Mouse (Mus musculus) olfactory bulb, adult 2 months (tissue): ENCODE measurements around the gene Gse1. TPM values are rescaled to one million over a fixed set of nuclear protein-coding genes. Genes with fewer than 3 reads are reported as not detected.

ENCODE experiments used
- H3K27ac ChIP-seq: fragments of 200-500 bp; 2 replicates; pipeline ENCODE4 v1.5.1; 2012; ENCODE audit warnings: low read depth, low read length; ENCODE audit not compliant: insufficient read depth
- H3K4me1 ChIP-seq: fragments of 200-500 bp; 2 replicates; pipeline ENCODE4 v1.6.1; 2012; ENCODE audit warnings: low read length; ENCODE audit not compliant: control insufficient read depth, insufficient read depth
- H3K4me3 ChIP-seq: fragments of 200-500 bp; 2 replicates; pipeline ENCODE4 v1.5.1; 2012; ENCODE audit warnings: mild to moderate bottlenecking, low read depth, low read length, moderate library complexity; ENCODE audit not compliant: insufficient read depth
- CTCF ChIP-seq: fragments of 200-500 bp; IDR thresholded peaks from 2 replicates; pipeline ENCODE4 v1.5.1; 2012; ENCODE audit warnings: low read depth, mild to moderate bottlenecking, low read length, moderate library complexity; ENCODE audit not compliant: insufficient read depth
- POLR2A ChIP-seq: fragments of 200-500 bp; IDR thresholded peaks from 2 replicates; pipeline ENCODE4 v1.6.1; 2012; ENCODE audit warnings: mild to moderate bottlenecking, low read depth, low read length, moderate library complexity; ENCODE audit not compliant: insufficient read depth
- WGBS: fragments of 180-500 bp; shearing (Covaris S2); methylation state at CpG from one replicate; pipeline ENCODE4 v1.1.7; 2018; 5-methylcytosine and 5-hydroxymethylcytosine counted together
- polyA plus RNA-seq: library from polyadenylated mRNA; stranded (reverse); fragments of >200 nt; gene quantifications from 2 replicates; pipeline ENCODE4 v1.2.4, GENCODE M21; 2012; ENCODE audit warnings: low replicate concordance; ENCODE audit not compliant: missing spikeins, insufficient read depth, insufficient read length

Gse1 gene
- polyA plus RNA-seq, 1 experiment = 42.5 TPM

DNA sequence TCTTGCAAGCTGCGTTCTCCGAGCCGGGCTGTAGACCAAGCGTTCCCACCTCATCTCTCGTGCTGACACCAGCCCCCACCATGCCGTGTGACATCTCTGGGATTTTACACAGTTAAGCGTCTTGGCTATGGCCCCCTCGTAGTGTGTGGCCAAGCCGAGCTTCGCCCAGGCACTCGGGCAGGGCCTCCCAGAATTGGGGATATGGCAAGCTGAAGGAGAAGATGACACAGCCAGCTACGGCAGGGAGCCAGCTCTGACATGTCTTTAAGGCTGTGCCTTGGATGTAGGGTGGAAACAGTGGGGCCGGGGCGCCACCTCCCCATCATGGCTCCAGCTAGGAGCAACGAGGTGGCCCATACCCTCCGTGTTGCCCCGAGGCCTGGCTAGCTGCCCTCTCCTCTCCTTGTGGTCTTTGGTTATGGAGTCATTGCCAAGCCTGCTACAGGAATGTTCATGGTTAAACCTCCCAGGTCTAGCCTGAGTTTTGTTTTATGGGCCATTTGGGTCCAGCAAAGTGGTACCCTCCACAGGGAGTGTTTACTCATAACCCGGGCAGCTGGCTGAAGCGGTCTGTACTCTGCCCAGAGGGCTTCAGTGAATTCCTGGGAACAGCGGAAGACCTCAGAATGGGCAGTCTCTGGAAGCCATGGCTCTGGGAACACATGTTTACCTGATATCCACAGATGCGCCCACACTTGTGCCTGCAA, 89.0 kb downstream of the Gse1 start:
- WGBS = 84% methylated on average over 21 of the region's 21 CpGs
- TF ChIP-seq POLR2A (no peak), CTCF (no peak)
- Histone ChIP-seq H3K4me1 (peaks cover 43% of the 10 kb centered on the region), H3K4me3 (no peak overlapping the region), H3K27ac (no peak overlapping the region)

DNA sequence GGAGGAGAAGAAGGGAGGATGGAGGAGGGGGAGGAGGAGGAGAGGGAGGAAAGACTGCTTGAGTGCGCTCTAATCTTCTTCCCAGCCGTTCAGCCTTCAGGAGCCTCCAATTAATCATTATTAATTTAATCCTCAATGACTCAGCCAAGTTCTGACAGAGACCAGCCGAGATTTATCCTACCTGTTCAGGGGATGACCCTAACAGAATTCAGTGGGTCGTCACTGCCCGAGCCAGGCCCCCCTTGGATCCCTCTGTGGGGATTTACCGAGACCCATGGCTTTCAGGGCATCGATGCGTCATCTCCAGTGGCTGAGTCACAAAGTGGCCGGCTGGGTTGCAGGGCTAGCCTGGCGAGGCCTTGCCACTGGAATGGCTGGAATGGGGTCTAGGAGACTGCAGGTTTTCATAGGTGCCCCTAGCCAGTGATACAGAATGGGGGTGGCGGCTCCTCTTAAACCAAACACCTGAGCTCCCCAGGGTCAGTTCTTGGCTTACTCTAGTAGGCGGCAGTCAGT, 90.3 kb downstream of the Gse1 start:
- no peak overlapping the region for H3K4me3 ChIP-seq
- no peak overlapping the region for H3K27ac ChIP-seq
- 53% methylated on average over 12 of the region's 12 CpGs for WGBS
- peaks cover 54% of the 10 kb centered on the region for H3K4me1 ChIP-seq
- TF ChIP-seq POLR2A (no peak), CTCF (no peak)

DNA sequence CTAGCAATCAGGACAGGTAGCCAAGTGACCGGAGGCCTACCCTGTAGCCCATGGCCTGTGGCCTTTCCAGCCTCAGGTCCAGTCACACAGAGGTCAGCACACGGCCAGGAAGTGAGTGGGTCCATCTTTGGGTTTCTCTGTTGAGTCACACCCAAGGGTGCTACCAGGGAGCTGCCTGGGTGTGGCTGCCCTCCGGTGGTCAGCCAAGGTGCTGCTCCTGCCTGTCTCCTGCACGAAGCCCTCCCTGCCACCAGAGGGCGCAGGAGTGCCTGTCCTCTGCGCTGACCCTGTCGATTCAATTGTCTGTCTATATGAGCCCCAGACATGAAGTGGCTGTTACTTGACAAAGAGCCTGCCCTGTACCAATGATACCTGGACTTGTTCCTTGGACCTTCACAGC, 91.2 kb downstream of the Gse1 start:
- Histone ChIP-seq H3K27ac (no peak overlapping the region), H3K4me1 (peaks cover 58% of the 10 kb centered on the region), H3K4me3 (no peak overlapping the region)
- TF ChIP-seq POLR2A = no peak
- peak; percentile 100 for TF ChIP-seq CTCF
- 25% methylated on average over 7 of the region's 7 CpGs for WGBS

DNA sequence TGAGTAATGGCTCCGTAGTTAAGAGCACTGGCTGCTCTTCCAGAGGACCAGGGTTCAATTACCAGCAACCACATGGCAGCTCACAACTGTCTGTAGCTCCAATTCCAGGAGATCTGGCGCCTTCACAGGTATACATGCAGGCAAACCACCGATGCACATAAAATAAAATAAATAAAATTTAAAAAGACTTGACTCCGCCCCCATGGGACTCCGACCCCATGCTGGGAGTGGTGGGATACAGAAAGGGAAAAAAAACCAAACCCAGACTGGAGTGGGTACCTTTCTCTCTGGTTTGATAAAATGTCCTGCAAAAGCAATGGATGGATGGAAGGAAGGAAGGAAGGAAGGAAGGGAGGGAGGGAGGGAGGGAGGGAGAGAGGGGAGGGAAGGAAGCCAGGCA, 91.9 kb downstream of the Gse1 start:
- H3K27ac ChIP-seq = no peak overlapping the region
- 95% methylated on average over 5 of the region's 5 CpGs for WGBS

DNA sequence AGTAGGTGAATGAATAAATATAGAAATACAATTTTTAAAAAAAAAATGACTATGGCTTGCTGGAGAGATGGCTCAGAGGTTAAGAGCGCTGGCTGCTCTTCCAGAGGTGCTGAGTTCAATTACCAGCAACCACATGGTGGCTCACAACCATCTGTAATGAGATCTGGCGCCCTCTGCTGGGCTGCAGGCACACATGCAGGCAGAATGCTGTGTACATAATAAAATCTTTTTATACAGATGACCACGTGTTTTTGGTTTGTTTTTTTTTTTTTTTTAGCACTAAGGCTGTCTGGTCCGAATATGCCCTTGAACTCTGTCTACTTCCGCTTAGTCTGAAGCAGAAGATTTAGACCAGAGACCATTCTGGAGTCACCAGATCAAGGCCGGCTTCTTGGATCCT, 93.5 kb downstream of the Gse1 start:
- Histone ChIP-seq H3K4me3 (no peak overlapping the region), H3K4me1 (peaks cover 62% of the 10 kb centered on the region), H3K27ac (no peak overlapping the region)
- no peak for TF ChIP-seq POLR2A
- TF ChIP-seq CTCF = 0 out of 2 replicates have a peak, but pooled peaks have one; percentile 28
- 67% methylated on average over 6 of the region's 6 CpGs for WGBS

More for the DNA sequence above, 91.9 kb downstream of the Gse1 start:
- H3K4me1 ChIP-seq = peaks cover 64% of the 10 kb centered on the region
- H3K4me3 ChIP-seq = no peak overlapping the region
- TF ChIP-seq POLR2A = no peak
- TF ChIP-seq CTCF = no peak

DNA sequence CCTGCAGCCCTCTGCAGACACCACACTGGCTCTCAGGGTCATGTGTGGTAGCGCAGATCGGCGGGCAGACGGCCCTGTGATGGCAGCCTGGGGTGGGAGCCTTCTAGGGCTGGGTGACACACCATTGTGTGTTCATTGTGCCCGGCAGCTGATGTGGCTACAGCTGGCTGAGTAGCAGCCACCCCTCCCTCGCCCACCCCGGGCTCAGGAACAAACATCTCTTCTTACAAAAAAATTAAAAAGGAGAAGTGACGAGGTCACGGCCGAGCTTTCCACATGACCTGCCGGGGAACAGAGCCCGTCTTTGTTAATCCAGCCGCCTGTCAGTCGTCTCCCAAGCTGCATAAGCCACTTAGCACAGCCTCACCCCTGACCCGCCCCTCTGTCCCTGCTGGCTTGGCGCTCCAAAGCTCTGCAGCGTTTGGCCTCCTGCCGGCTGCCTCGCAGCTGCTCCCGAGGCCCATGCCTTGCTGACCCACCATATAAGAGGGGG, 94.7 kb downstream of the Gse1 start:
- 38% methylated on average over 20 of the region's 20 CpGs for WGBS
- H3K27ac ChIP-seq = peak overlapping the region; percentile 29; the same call in 1 of the 2 replicates
- TF ChIP-seq POLR2A (no peak), CTCF (no peak)

DNA sequence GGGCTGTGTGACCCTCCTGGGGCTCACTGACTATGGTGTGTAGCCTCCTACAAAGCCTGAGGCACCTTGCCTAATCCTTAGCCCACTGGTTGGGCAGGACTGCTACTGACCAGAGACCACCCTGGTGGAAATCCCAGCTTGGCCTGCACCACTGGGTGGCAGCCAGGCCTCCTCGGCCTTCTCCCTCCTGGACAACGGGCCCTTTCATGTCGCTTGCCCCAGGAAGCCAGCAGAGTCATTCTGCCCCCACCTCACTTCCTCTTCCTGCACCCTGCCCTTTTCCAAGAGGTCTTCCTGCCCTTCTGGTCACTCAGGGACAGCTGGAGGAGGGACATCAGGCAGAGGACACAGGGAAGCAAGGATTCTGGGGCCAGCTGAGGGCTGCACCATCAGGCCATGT, 96.3 kb downstream of the Gse1 start:
- H3K4me1 ChIP-seq = peaks cover 50% of the 10 kb centered on the region
- H3K27ac ChIP-seq = no peak overlapping the region
- 39% methylated on average over 3 of the region's 3 CpGs for WGBS
- no peak overlapping the region for H3K4me3 ChIP-seq
- TF ChIP-seq POLR2A (no peak), CTCF (no peak)

More for the DNA sequence above, 94.7 kb downstream of the Gse1 start:
- H3K4me1 ChIP-seq = peaks cover 52% of the 10 kb centered on the region
- H3K4me3 ChIP-seq = no peak overlapping the region

DNA sequence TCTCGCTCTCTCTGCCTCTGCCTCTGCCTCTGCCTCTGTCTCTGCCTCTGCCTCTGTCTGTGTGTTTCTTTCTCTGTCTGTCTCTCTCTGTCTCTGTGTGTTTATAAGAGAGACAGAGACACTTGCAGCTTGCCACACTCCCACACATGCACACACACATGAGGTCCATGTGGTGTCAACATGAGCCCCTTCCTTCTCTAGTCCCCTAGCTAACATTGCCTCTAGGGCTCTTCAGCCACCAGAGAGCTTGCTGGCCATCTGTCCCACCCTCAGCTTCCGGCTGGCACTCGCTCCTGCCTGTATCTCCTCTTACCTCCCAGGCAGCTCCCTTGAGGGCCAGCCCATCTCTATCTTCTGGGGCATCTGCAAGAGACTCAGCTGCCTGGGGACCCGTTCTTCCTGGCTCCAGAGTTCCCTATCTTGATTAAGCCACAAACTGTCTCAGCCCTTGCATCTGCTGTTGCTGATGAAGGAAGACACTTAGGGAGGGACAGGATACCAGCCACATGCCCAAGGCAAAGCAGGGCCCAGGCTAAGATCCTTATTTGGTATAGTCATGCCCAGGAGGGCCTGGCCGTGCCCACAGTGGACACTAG, 97.0 kb downstream of the Gse1 start:
- Histone ChIP-seq H3K27ac (no peak overlapping the region), H3K4me1 (peaks cover 51% of the 10 kb centered on the region), H3K4me3 (no peak overlapping the region)
- 85% methylated on average over 5 of the region's 5 CpGs for WGBS
- TF ChIP-seq CTCF = no peak
- no peak for TF ChIP-seq POLR2A

DNA sequence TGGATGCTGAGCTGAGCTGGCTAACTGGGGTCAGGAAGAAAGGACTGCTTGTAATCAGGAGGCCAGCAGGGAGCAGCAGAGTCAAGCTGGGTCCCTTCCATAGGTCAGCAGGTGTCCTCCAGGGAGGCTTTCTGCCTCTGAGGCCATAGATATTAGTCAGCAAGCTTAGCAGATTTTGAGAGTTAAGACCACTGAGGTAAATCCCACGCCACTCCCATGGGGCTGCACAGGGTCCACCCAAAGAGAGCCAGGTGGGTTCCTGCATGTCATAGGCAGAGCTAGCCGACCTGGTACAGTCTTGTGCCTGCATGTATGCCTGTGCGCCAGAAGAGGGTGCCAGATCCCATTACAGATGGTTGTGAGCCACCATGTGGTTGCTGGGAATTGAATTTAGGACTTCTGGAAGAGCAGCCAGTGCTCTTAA, 98.9 kb downstream of the Gse1 start:
- 82% methylated on average over 3 of the region's 3 CpGs for WGBS

More for the DNA sequence above, 98.9 kb downstream of the Gse1 start:
- Histone ChIP-seq H3K4me3 (no peak overlapping the region), H3K27ac (no peak overlapping the region), H3K4me1 (peaks cover 54% of the 10 kb centered on the region)
- TF ChIP-seq CTCF = peak; percentile 35; the same call in 1 of the 2 replicates
- TF ChIP-seq POLR2A = no peak
